Mouse (Mus musculus): ENCODE measurements around the gene Prpf3.
"Not testable (repeated sequence)": the region's sequence is repeated elsewhere in the genome, so short reads cannot be mapped to it uniquely, and the experiment has no call there.

- TF ChIP-seq POLR2A (IDR thresholded peaks at IDR 0.05; ENCODE audit: control insufficient read depth, extremely low read depth, insufficient read depth, low read length, poor library complexity); CTCF (IDR thresholded peaks at IDR 0.05; ENCODE audit: borderline replicate concordance, control insufficient read depth, extremely low read depth, insufficient read depth, low read length, poor library complexity): not testable (repeated sequence)
Measured at GRCm38 (mm10) chr3:95895501-95895900, 39.8 kb upstream of the Prpf3 start.

All from thymus, adult 2 months (tissue).